Mouse (Mus musculus) megakaryocyte, embryonic 14.5 days (primary cell): ENCODE results near the gene Mark2. TPM values are rescaled to one million over a fixed set of nuclear protein-coding genes. Genes with fewer than 3 reads are reported as not detected.
"Not testable (repeated sequence)": the region's sequence is repeated elsewhere in the genome, so short reads cannot be mapped to it uniquely, and the experiment has no call there.

Source experiments
- H3K27me3 ChIP-seq: replicated peaks from 2 replicates; pipeline ENCODE3; 2012; ENCODE audit warnings: inconsistent platforms
- H3K36me3 ChIP-seq: replicated peaks from 2 replicates; pipeline ENCODE3; 2012; ENCODE audit warnings: low read length, inconsistent platforms, mixed read lengths
- H3K4me1 ChIP-seq: 2 replicates; pipeline ENCODE4 v1.6.1; 2012; ENCODE audit warnings: inconsistent platforms
- H3K4me3 ChIP-seq: replicated peaks from 2 replicates; pipeline ENCODE3; 2012; ENCODE audit warnings: moderate library complexity, mild to moderate bottlenecking, inconsistent platforms
- H3K9me3 ChIP-seq: 2 replicates; pipeline ENCODE4 v1.6.1; 2012; ENCODE audit warnings: inconsistent platforms
- FLI1 ChIP-seq: IDR thresholded peaks from 2 replicates; pipeline ENCODE4 v1.6.1; 2012; ENCODE audit warnings: low read length, inconsistent platforms, mixed read lengths
- GATA1 ChIP-seq: IDR thresholded peaks from 3 replicates; pipeline ENCODE4 v1.6.1; 2012; ENCODE audit warnings: mixed read lengths, low read length, inconsistent platforms, borderline replicate concordance
- polyA plus RNA-seq: library from polyadenylated mRNA; stranded (reverse); fragments of >175 nt; gene quantifications from 2 replicates; pipeline ENCODE4 v1.2.3, GENCODE M21; 2012; ENCODE audit warnings: low replicate concordance; ENCODE audit not compliant: insufficient read depth

Mark2 gene
- polyA plus RNA-seq = 179 and 300 TPM in 2 replicates

GRCm38 (mm10) chr19:7341512-7342397 lies at the start of gene Mark2:
TSS of gene Mark2 (minus strand) at chr19:7341860.
- no peaks in the 10 kb centered on the region for H3K9me3 ChIP-seq
- peaks cover 57% of the 10 kb centered on the region for H3K4me1 ChIP-seq
- peaks cover 19% of the 10 kb centered on the region for H3K36me3 ChIP-seq
- no peak for TF ChIP-seq FLI1
- no peak for TF ChIP-seq GATA1
- peak within 1 kb of the TSS; percentile 98 for H3K4me3 ChIP-seq
- H3K27me3 ChIP-seq = no peaks in the 10 kb centered on the region

GRCm38 (mm10) chr19:7388488-7388887 lies 46.8 kb upstream of the Mark2 start:
- H3K9me3 ChIP-seq = peaks cover 47% of the 10 kb centered on the region
- H3K36me3 ChIP-seq = peaks cover 13% of the 10 kb centered on the region
- peaks cover 8% of the 10 kb centered on the region for H3K27me3 ChIP-seq
- no peak overlapping the region for H3K4me3 ChIP-seq
- H3K4me1 ChIP-seq = peaks cover 12% of the 10 kb centered on the region
- TF ChIP-seq GATA1 (no peak), FLI1 (no peak)

DNA sequence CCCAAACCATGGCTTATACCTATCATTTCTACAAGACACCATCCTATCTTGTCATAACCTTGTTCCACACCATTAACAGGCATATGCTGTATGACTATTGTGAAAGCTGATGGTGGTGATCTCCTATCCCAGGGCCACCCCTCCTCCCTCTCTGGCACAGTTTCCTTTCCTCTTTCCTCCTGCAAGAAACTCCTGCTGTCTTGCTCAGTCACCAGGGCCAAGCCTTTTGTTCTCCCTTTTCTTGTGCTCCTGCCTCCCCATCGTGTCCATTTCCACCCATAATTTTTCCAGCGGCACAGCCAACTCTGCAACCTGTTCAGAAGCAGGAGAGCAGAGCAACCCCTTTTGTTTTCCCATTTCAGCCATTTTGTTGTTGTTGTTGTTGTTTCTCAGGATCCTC lies 44.4 kb upstream of the Mark2 start:
- Histone ChIP-seq H3K9me3 (peaks cover 29% of the 10 kb centered on the region), H3K36me3 (peaks cover 13% of the 10 kb centered on the region)
- no peak for TF ChIP-seq GATA1
- TF ChIP-seq FLI1 = no peak

GRCm38 (mm10) chr19:7382903-7383865 lies 41.5 kb upstream of the Mark2 start, which contains the start of gene Spindoc:
TSS of gene Spindoc (minus strand) at chr19:7382994.
- peak within 1 kb of the TSS; percentile 98 for H3K4me3 ChIP-seq
- peaks cover 15% of the 10 kb centered on the region for H3K9me3 ChIP-seq
- peaks cover 48% of the 10 kb centered on the region for H3K4me1 ChIP-seq
- H3K27me3 ChIP-seq = no peaks in the 10 kb centered on the region
- TF ChIP-seq FLI1 (no peak), GATA1 (no peak)
- peaks cover 30% of the 10 kb centered on the region for H3K36me3 ChIP-seq

More for the DNA sequence above, 44.4 kb upstream of the Mark2 start:
- no peak overlapping the region for H3K4me3 ChIP-seq
- H3K4me1 ChIP-seq = peaks cover 30% of the 10 kb centered on the region
- peaks cover under 1% of the 10 kb centered on the region for H3K27me3 ChIP-seq

GRCm38 (mm10) chr19:7382248-7382902 lies 40.7 kb upstream of the Mark2 start:
- Histone ChIP-seq H3K27me3 (no peaks in the 10 kb centered on the region), H3K9me3 (peaks cover 10% of the 10 kb centered on the region), H3K4me1 (peaks cover 54% of the 10 kb centered on the region), H3K36me3 (peaks cover 36% of the 10 kb centered on the region), H3K4me3 (peak overlapping the region; percentile 98)
- TF ChIP-seq GATA1 (no peak), FLI1 (no peak)

DNA sequence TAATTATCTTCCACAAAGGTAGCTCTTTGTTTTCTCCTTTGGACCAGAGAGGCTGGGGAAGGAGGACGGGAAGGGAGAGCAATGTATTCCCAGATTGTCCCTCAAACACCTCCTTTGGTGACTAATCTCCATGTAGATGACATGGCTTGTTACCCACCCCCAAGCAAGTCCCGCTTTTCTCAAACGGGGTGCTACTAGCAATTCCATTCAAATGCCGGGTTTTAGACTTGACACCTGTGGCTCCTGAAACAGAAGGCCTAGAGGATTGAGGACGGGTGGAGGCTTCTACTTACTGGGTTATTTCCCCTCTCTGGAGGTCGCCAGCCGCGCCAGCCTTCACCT lies 40.2 kb upstream of the Mark2 start:
- Histone ChIP-seq H3K4me1 (peaks cover 59% of the 10 kb centered on the region), H3K27me3 (no peaks in the 10 kb centered on the region), H3K36me3 (peaks cover 36% of the 10 kb centered on the region), H3K4me3 (peak overlapping the region; percentile 98), H3K9me3 (peaks cover 10% of the 10 kb centered on the region)
- TF ChIP-seq GATA1 = no peak
- TF ChIP-seq FLI1 = no peak

GRCm38 (mm10) chr19:7377639-7378038 lies 36.0 kb upstream of the Mark2 start:
- H3K9me3 ChIP-seq = no peaks in the 10 kb centered on the region
- peaks cover 65% of the 10 kb centered on the region for H3K36me3 ChIP-seq
- TF ChIP-seq GATA1 = no peak
- no peak for TF ChIP-seq FLI1
- peaks cover 60% of the 10 kb centered on the region for H3K4me1 ChIP-seq
- H3K4me3 ChIP-seq = no peak overlapping the region
- H3K27me3 ChIP-seq = no peaks in the 10 kb centered on the region

GRCm38 (mm10) chr19:7374491-7374890 lies 32.8 kb upstream of the Mark2 start:
- Histone ChIP-seq H3K27me3 (no peaks in the 10 kb centered on the region), H3K36me3 (peaks cover 86% of the 10 kb centered on the region), H3K4me3 (no peak overlapping the region), H3K9me3 (no peaks in the 10 kb centered on the region), H3K4me1 (peaks cover 42% of the 10 kb centered on the region)
- TF ChIP-seq FLI1 = no peak
- TF ChIP-seq GATA1 = no peak

- not testable (repeated sequence) for H3K27me3 ChIP-seq, H3K4me1 ChIP-seq, H3K4me3 ChIP-seq, H3K9me3 ChIP-seq
- peaks cover 86% of the 10 kb centered on the region for H3K36me3 ChIP-seq
These were observed 27.8 kb upstream of the Mark2 start for GRCm38 (mm10) chr19:7369469-7369868.
